Mouse (Mus musculus) left cerebral cortex, postnatal 10 days (tissue): Measurements from ENCODE around the gene A930009A15Rik. TPM values are rescaled to one million over a fixed set of nuclear protein-coding genes. Genes with fewer than 3 reads are reported as not detected.
A peak's percentile ranks its signal among the peaks of the same experiment; 100 is the strongest.

Experiments used
- DNase-seq, 2 experiments: peaks; one replicate each; pipeline ENCODE4 v3.0.0; 2021 to 2022; ENCODE audit warnings: low spot score in 2 of 2, mixed read lengths in 1 of 2; ENCODE audit errors: extremely low spot score in 1 of 2
- intact Hi-C: fragments of 180-260 bp; cut with DNase I; formaldehyde crosslinking; loops from one replicate; pipeline ENCODE4 v1.15.1; 2025
- total RNA-seq, 2 experiments: library from RNA; stranded (reverse); gene quantifications; 2 replicates each; pipeline ENCODE4 v1.2.3; 2021

Gene A930009A15Rik
- total RNA-seq, 2 experiments from 2014 or later = 0.34 to 0.61 TPM

GRCm38 (mm10) chr10:115623956-115624671, 54.3 kb downstream of the A930009A15Rik start:
- DNase-seq = peak; percentile 4 to 34
- intact Hi-C loops = no loop called here

DNA sequence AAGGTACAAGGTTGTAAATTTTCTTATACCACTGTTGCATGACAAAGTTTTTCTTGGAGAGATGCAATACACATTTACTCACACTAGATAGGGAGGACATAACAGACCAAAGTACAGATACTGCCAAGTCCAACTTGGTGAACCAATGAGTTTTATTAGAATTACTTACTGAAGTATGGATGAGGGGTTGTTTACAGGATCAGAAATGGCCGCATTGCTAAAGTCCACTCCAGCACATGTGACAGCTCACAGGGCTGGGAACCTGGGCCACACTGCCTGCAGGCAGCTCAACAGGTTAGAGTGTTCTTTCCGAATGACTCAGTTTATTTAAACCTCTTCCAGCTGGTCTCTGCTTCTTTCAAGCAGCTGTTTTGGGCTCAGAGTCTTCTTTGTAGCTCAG, 55.2 kb downstream of the A930009A15Rik start:
- intact Hi-C loops = no loop called here
- no peak for DNase-seq

- intact Hi-C loops = no loop called here
- no peak for DNase-seq
Observed at GRCm38 (mm10) chr10:115626678-115627077, 56.9 kb downstream of the A930009A15Rik start.

Other genes with a start within 250 kb of the A930009A15Rik start
- gene Tmem19, start 207.5 kb upstream of the A930009A15Rik start, total RNA-seq = 10 to 100 TPM; 54.4 to 59.6 TPM
- gene Thap2, start 185.5 kb upstream of the A930009A15Rik start, total RNA-seq = 10 to 100 TPM; 11.8 TPM
- gene Zfc3h1, start 185.0 kb upstream of the A930009A15Rik start, total RNA-seq = 10 to 100 TPM; 49.4 to 49.8 TPM
- gene Lgr5, start 17.8 kb downstream of the A930009A15Rik start, total RNA-seq = 1 to 10 TPM; 2.0 to 2.5 TPM
- gene Tspan8, start 246.8 kb downstream of the A930009A15Rik start, total RNA-seq = 1 to 10 TPM in 1 of 2 experiments, under 1 TPM in 1; 0.99 to 1.3 TPM